Mouse (Mus musculus): Measurements from ENCODE around the gene Ppid. TPM values are rescaled to one million over a fixed set of nuclear protein-coding genes. Genes with fewer than 3 reads are reported as not detected.
A peak's percentile ranks its signal among the peaks of the same experiment; 100 is the strongest.

The Ppid gene
- polyA plus RNA-seq, 1 experiment from 2014 or later, result 146 TPM

GRCm38 (mm10) chr3:79627484-79628181, 36.5 kb downstream of the Ppid start:
- H3K27ac ChIP-seq (replicated peaks), result peak overlapping the region; percentile 73; the same call in 1 of the 2 replicates
- H3K36me3 ChIP-seq, result peaks cover 10% of the 10 kb centered on the region
- no peak for ATAC-seq (ENCODE audit: low FRiP score, low read depth)
- peak overlapping the region; percentile 84 for H3K4me2 ChIP-seq
- peaks cover 11% of the 10 kb centered on the region for H3K4me1 ChIP-seq (replicated peaks)
- peak overlapping the region; percentile 67 for H3K9ac ChIP-seq
- peak overlapping the region; percentile 74 for H3K4me3 ChIP-seq
- H3K27me3 ChIP-seq, result no peaks in the 10 kb centered on the region
- H3K9me3 ChIP-seq, result no peaks in the 10 kb centered on the region
- WGBS, result 29% methylated on average over 10 of the region's 10 CpGs

GRCm38 (mm10) chr3:79628182-79628560, 37.0 kb downstream of the Ppid start:
- peak overlapping the region; percentile 84 for H3K4me2 ChIP-seq

GRCm38 (mm10) chr3:79628561-79629415, 37.6 kb downstream of the Ppid start, which contains the start of gene 4930579G24Rik:
4930579G24Rik (plus strand) TSS chr3:79629079.
- ATAC-seq (ENCODE audit: low FRiP score, low read depth), result peak; percentile 99
- Histone ChIP-seq H3K9me3 (no peaks in the 10 kb centered on the region), H3K27me3 (no peaks in the 10 kb centered on the region), H3K4me1 (replicated peaks) (peaks cover 11% of the 10 kb centered on the region), H3K4me3 (peak within 1 kb of the TSS; percentile 74), H3K36me3 (peaks cover 16% of the 10 kb centered on the region), H3K9ac (peak within 1 kb of the TSS; percentile 67), H3K27ac (replicated peaks) (peak within 1 kb of the TSS; percentile 84), H3K4me2 (peak within 1 kb of the TSS; percentile 84)
- WGBS, result under 1% methylated on average over 60 of the region's 60 CpGs

More at GRCm38 (mm10) chr3:79628182-79628560, 37.0 kb downstream of the Ppid start:
- Histone ChIP-seq H3K9me3 (no peaks in the 10 kb centered on the region), H3K27ac (replicated peaks) (peak overlapping the region; percentile 73), H3K27me3 (no peaks in the 10 kb centered on the region), H3K4me1 (replicated peaks) (peaks cover 11% of the 10 kb centered on the region), H3K4me3 (peak overlapping the region; percentile 74), H3K36me3 (peaks cover 12% of the 10 kb centered on the region), H3K9ac (peak overlapping the region; percentile 67)
- WGBS, result 0% methylated on average over 9 of the region's 9 CpGs
- no peak for ATAC-seq (ENCODE audit: low FRiP score, low read depth)

GRCm38 (mm10) chr3:79629416-79629730, 38.2 kb downstream of the Ppid start, which contains the start of gene Etfdh:
Etfdh (minus strand) TSS chr3:79629500.
- peaks cover 18% of the 10 kb centered on the region for H3K36me3 ChIP-seq
- H3K27ac ChIP-seq (replicated peaks), result peak within 1 kb of the TSS; percentile 84
- peak within 1 kb of the TSS; percentile 67 for H3K9ac ChIP-seq
- WGBS, result 2% methylated on average over 11 of the region's 11 CpGs
- no peaks in the 10 kb centered on the region for H3K9me3 ChIP-seq
- no peaks in the 10 kb centered on the region for H3K27me3 ChIP-seq
- peaks cover 11% of the 10 kb centered on the region for H3K4me1 ChIP-seq (replicated peaks)
- H3K4me3 ChIP-seq, result peak within 1 kb of the TSS; percentile 74
- H3K4me2 ChIP-seq, result peak within 1 kb of the TSS; percentile 84
- ATAC-seq (ENCODE audit: low FRiP score, low read depth), result peak; percentile 46

GRCm38 (mm10) chr3:79652129-79652528, 61.0 kb downstream of the Ppid start:
- H3K27ac ChIP-seq (replicated peaks), result no peak overlapping the region
- H3K36me3 ChIP-seq, result no peaks in the 10 kb centered on the region
- WGBS, result 89% methylated on average over 6 of the region's 6 CpGs
- H3K9ac ChIP-seq, result no peak overlapping the region
- H3K4me2 ChIP-seq, result no peak overlapping the region
- no peaks in the 10 kb centered on the region for H3K27me3 ChIP-seq
- no peak overlapping the region for H3K4me3 ChIP-seq
- H3K4me1 ChIP-seq (replicated peaks), result no peaks in the 10 kb centered on the region
- no peaks in the 10 kb centered on the region for H3K9me3 ChIP-seq
- no peak for ATAC-seq (ENCODE audit: low FRiP score, low read depth)

Other genes with a start within 250 kb of the Ppid start
- gene Fnip2, start 23.5 kb upstream of the Ppid start, polyA plus RNA-seq (2015; fragmentation: Nextera tagmentation; extraction: Ambion mirVana), result 7.1 and 7.8 TPM in 2 replicates
- 7.0 and 7.2 TPM in 2 replicates for gene 4930579G24Rik, start 37.7 kb downstream of the Ppid start, polyA plus RNA-seq (2015; fragmentation: Nextera tagmentation; extraction: Ambion mirVana)
- 44.5 and 44.9 TPM in 2 replicates for gene Etfdh, start 38.2 kb downstream of the Ppid start, polyA plus RNA-seq (2015; fragmentation: Nextera tagmentation; extraction: Ambion mirVana)
- gene Rxfp1, start 146.5 kb downstream of the Ppid start, polyA plus RNA-seq (2015; fragmentation: Nextera tagmentation; extraction: Ambion mirVana), result 0.13 and 0.14 TPM in 2 replicates